Mouse (Mus musculus) spleen, postnatal 4 days (tissue): Measurements from ENCODE around the gene Mapk10.

Source experiments
- DNase-seq, 2 experiments: peaks; one replicate each; pipeline ENCODE4 v3.0.0; 2022; ENCODE audit warnings: low spot score in 2 of 2

Gene Mapk10

GRCm38 (mm10) chr5:102868196-102868595 is 342.9 kb downstream of the Mapk10 start:
- DNase-seq: no peak

GRCm38 (mm10) chr5:102859749-102860148 is 351.4 kb downstream of the Mapk10 start:
- no peak for DNase-seq

- no peak for DNase-seq
Observed at GRCm38 (mm10) chr5:102858047-102858446, 353.1 kb downstream of the Mapk10 start.
